ENCODE assay signal across 11 mouse cellular contexts in genomic region chr2:152604057-152604456, GRCm38 (mm10). TPM values are rescaled to one million over a fixed set of nuclear protein-coding genes. Genes with fewer than 3 reads are reported as not detected.
DNase-seq lines count a peak whose midpoint lies in the region; ATAC-seq and TF ChIP-seq lines count a peak whose summit lies in the region.
"Had no signal": no experiment of that assay in that cellular context is flagged by ENCODE, and none has a peak within 500 bp of the region (broad histone marks: within the 10 kb centered on the region; RNA-seq: fewer than 3 reads in every experiment).

Gene Defb36, plus strand, starts transcription at chr2:152604327.

- H3K27ac ChIP-seq in heart, embryonic 11.5 days (ENCODE audit: low read depth, low read length): no peak within 1 kb of the TSS
- H3K27ac ChIP-seq in lung, postnatal 0 days (ENCODE audit: low read length): no peak within 1 kb of the TSS
- H3K27ac ChIP-seq: embryonic facial prominence, embryonic 13.5 days; neural tube, embryonic 13.5 days had no signal

- H3K9ac ChIP-seq in heart, embryonic 11.5 days (ENCODE audit: low read depth, low read length): no peak within 1 kb of the TSS
- H3K9ac ChIP-seq in lung, postnatal 0 days (replicated peaks; ENCODE audit: low read depth): no peak within 1 kb of the TSS
- H3K9ac ChIP-seq: embryonic facial prominence, embryonic 13.5 days; neural tube, embryonic 13.5 days had no signal

- no peak for ATAC-seq in heart, embryonic 11.5 days (replicated peaks; ENCODE audit: insufficient number of reproducible peaks, low FRiP score, low TSS enrichment)
- no peak for ATAC-seq in lung, postnatal 0 days
- no peak for ATAC-seq in erythroid progenitor cell, adult 5-6 weeks (replicated peaks; ENCODE audit: low FRiP score, poor library complexity, severe bottlenecking)

- no peaks in the 10 kb centered on the region for H3K36me3 ChIP-seq in heart, embryonic 11.5 days (ENCODE audit: control insufficient read depth, insufficient read depth, low read length)
- H3K36me3 ChIP-seq in lung, postnatal 0 days (ENCODE audit: insufficient read depth, low read length): no peaks in the 10 kb centered on the region
- H3K36me3 ChIP-seq: embryonic facial prominence, embryonic 13.5 days; neural tube, embryonic 13.5 days had no signal

- no peaks in the 10 kb centered on the region for H3K4me1 ChIP-seq in heart, embryonic 11.5 days (ENCODE audit: control insufficient read depth, insufficient read depth, low read length)
- no peaks in the 10 kb centered on the region for H3K4me1 ChIP-seq in lung, postnatal 0 days (ENCODE audit: insufficient read depth, low read depth, low read length)
- H3K4me1 ChIP-seq: embryonic facial prominence, embryonic 13.5 days; neural tube, embryonic 13.5 days had no signal

- no peaks in the 10 kb centered on the region; the same call in 1 of the 2 replicates for H3K9me3 ChIP-seq in heart, embryonic 11.5 days (replicated peaks; ENCODE audit: control insufficient read depth, low read length)
- no peaks in the 10 kb centered on the region for H3K9me3 ChIP-seq in lung, postnatal 0 days (ENCODE audit: low read length)
- H3K9me3 ChIP-seq: embryonic facial prominence, embryonic 13.5 days had no signal

- H3K4me3 ChIP-seq in heart, embryonic 11.5 days (ENCODE audit: low read depth, low read length): no peak within 1 kb of the TSS
- H3K4me3 ChIP-seq in lung, postnatal 0 days (ENCODE audit: low read depth, low read length): no peak within 1 kb of the TSS
- H3K4me3 ChIP-seq: embryonic facial prominence, embryonic 13.5 days; neural tube, embryonic 13.5 days had no signal

- peak; percentile 65 for DNase-seq in heart, postnatal 4 days
- DNase-seq in right cerebral cortex, postnatal 4 days: peak; percentile 22
- no peak for DNase-seq in right cerebral cortex, postnatal 10 days (ENCODE audit: low spot score in 2 of 2)
- DNase-seq in adrenal gland, postnatal 36 days: peak; percentile 76 to 86
- no peak for DNase-seq in lung, postnatal 0 days (ENCODE audit: low spot score)
- no peak for DNase-seq in urinary bladder, postnatal 10 days (ENCODE audit: low spot score)

- 79% methylated on average over 15 of the region's 15 CpGs for WGBS in heart, embryonic 11.5 days (ENCODE audit: insufficient replicate concordance)
- 74% methylated on average over 15 of the region's 15 CpGs for WGBS in lung, postnatal 0 days

- no peak within 1 kb of the TSS for H3K4me2 ChIP-seq in heart, embryonic 11.5 days
- no peak within 1 kb of the TSS for H3K4me2 ChIP-seq in lung, postnatal 0 days (replicated peaks; ENCODE audit: low read depth, low read length)
- H3K4me2 ChIP-seq: embryonic facial prominence, embryonic 13.5 days; neural tube, embryonic 13.5 days had no signal

- peak; percentile 61 for TF ChIP-seq CTCF in lung, postnatal 0 days (IDR thresholded peaks at IDR 0.05)

- no peak for TF ChIP-seq EP300 in lung, postnatal 0 days (IDR thresholded peaks at IDR 0.05)

- no peaks in the 10 kb centered on the region for H3K27me3 ChIP-seq in heart, embryonic 11.5 days (ENCODE audit: control insufficient read depth, insufficient read depth, low read length)
- H3K27me3 ChIP-seq in lung, postnatal 0 days (replicated peaks; ENCODE audit: insufficient read depth, low read length): no peaks in the 10 kb centered on the region
- H3K27me3 ChIP-seq: embryonic facial prominence, embryonic 13.5 days; neural tube, embryonic 13.5 days had no signal

RNA-seq across cellular contexts. Expression of gene Defb36, which starts in this region (rescaled TPM):
- total RNA-seq in heart, postnatal 4 days (2021): not detected
- not detected in 2 replicates for polyA plus RNA-seq in heart, embryonic 11.5 days (2014; fragmentation: Nextera tagmentation; extraction: Ambion mirVana)
- 1 to 10 TPM in 1 of 2 experiments, not detected in 1; 1.3 TPM for total RNA-seq in adrenal gland, postnatal 36 days (2021)
- polyA plus RNA-seq in lung, postnatal 0 days (2015; fragmentation: Nextera tagmentation; extraction: Ambion mirVana): not detected in 2 replicates
- total RNA-seq in erythroid progenitor cell, adult 5-6 weeks (2015; ENCODE audit: low replicate concordance): not detected in 2 replicates
- not detected in 2 replicates for total RNA-seq in erythroid progenitor cell, adult 5-6 weeks (2017; ENCODE audit: low replicate concordance)
- total RNA-seq: layer of hippocampus, postnatal 36 days had no signal
- polyA plus RNA-seq: embryonic facial prominence, embryonic 13.5 days; neural tube, embryonic 13.5 days had no signal

Comparison
In these comparisons a context has a peak if more than half of its experiments do, and no peak if none do; other contexts are left out.
1. DNase-seq: peak in right cerebral cortex, postnatal 4 days (single experiment) and adrenal gland, postnatal 36 days (2 of 2); none in right cerebral cortex, postnatal 10 days (0 of 2), lung, postnatal 0 days (single experiment) and urinary bladder, postnatal 10 days (single experiment).
2. Peak in DNase-seq in heart, postnatal 4 days; RNA of the gene not detected or under 1 TPM.